Mouse (Mus musculus) testis, postnatal 14 days (tissue): ENCODE results near the gene Gab2.

ENCODE experiments used
- DNase-seq: peaks from one replicate; pipeline ENCODE4 v3.0.0; 2021; ENCODE audit warnings: low spot score

The Gab2 gene

GRCm38 (mm10) chr7:97346111-97346821 lies 264.9 kb downstream of the Gab2 start:
- no peak for DNase-seq

DNA sequence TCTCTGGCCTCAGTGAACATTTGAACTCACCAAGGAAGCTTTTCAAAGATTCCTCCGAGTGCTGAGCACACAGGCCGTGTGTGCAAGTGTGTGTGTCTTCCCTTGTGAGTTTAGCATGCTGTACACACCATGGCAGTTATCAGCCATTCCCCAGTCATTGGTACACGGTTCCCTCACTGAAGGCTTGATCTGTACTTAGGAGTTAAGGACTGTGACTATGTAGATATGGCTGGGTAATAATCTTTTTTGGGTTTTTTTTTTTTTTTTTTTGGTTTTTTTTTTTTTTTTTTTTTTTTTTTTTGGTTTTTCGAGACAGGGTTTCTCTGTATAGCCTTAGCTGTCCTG lies 265.4 kb downstream of the Gab2 start:
- no peak for DNase-seq

GRCm38 (mm10) chr7:97347464-97347863 lies 266.1 kb downstream of the Gab2 start:
- no peak for DNase-seq

DNA sequence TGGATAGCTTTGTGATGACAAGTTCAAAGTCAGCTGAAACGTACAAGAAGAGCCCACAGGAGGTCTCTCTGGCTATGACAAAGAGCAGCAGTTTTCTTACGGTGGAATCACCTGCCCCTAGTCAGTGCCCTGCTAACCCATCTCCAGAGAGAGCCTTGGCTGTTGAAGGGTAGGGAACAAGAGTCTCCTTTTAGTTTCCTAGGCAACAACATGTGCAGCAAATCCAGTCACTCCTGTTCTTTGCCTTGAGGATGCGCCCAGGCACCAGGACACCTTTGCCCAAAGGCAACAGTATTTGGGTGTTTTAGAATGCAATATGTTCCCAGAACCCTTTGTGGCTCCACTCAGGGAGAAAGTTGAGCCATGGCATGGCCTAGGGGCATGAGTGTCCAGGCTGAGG lies 266.9 kb downstream of the Gab2 start:
- DNase-seq, result no peak

- DNase-seq, result no peak
Observed at GRCm38 (mm10) chr7:97348836-97349235, 267.4 kb downstream of the Gab2 start.

DNA sequence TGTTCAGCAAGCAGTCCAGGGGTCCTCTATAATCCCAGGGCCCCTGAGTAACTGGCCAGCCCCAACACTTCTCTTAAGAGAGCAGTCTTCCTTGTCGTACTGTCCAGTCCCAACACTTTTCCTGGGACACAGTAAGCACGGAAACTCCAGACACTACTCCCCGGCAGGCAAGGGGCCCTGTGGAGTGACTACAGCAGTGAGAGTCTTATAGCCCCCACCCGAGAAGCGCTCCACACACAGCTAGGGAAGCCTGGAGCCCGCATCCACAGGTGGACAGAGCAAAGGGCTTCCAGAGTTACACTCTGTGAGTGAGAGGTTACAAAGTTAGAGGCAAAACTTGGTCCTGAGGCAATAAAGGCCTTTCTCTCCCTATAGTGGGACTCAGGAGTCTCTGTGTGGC lies 268.1 kb downstream of the Gab2 start:
- no peak for DNase-seq

- no peak for DNase-seq
Observed at GRCm38 (mm10) chr7:97350891-97351290, 269.5 kb downstream of the Gab2 start.

DNA sequence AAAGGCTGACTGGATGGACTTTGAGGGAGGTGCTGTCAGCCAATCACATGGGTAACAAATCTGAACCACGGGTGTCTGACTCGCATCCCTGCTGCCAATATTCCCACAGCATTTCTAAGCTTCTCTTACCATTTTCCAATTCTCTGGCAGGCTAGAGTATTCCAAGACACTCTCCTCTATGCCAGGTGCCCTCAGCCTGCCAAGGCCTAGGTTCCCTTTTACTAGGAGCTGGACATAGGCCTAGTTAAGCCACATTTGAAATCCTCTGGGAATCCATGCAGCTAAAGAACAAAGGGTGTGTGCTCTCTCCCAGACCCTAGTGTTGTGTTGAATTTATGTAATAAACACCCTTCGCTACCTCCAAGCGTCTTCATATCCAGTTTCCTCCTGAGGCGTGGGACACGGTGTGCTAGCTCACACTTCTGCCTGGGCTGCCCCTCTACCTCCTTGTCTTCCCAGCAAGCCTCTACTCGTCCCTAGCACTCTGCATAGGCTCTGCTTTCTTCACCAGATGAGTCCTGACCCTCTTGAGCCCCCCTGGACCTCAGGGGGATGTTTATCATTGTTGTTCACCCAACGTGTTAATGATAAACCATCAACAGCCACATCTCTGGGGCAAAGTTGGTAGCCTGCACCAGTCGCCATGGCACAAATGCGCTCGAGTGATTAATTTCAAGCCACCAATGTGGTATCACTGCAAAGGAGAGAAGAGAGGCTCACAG lies 270.6 kb downstream of the Gab2 start:
- no peak for DNase-seq

GRCm38 (mm10) chr7:97353356-97353755 lies 272.0 kb downstream of the Gab2 start:
- no peak for DNase-seq

DNA sequence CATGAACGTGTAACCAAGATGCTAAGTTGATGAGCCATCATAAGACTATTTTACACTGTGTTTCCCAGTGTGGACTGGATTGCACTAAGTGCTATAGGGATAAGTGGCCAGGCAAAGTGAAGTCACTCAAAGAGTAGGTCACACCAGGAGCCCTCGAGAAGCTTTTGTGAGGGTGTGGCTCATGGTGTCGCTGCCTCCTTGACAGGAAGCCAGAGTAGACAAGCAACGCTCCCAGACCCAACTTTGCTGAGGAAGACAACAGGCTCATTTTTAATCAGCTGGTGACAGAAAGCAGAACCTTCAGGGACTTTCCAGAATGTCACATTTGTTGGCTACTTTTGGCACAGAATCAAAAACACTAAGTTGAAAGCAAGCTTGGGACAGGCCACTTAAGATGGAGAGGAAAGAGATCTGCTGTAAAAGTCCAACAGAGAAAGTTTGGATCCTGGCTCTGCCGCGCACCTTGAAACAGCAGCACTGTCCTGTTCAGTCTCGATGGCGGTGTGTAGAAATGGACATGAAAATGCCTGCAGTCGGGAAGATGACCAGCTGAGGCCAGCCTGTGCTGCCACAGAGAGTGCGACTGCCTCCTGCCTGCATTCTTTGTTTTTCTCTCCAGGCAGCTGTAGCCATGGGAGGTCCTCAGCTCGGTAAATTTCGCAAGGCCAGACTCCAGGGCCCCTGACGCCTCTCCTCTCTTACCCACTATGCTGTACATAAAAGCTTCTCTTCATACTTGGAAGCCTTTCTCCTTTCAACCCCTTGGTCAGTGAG lies 273.9 kb downstream of the Gab2 start:
- DNase-seq, result no peak

GRCm38 (mm10) chr7:97356253-97356652 lies 274.9 kb downstream of the Gab2 start:
- no peak for DNase-seq

- DNase-seq, result no peak
Observed at GRCm38 (mm10) chr7:97356875-97357276, 275.5 kb downstream of the Gab2 start.

GRCm38 (mm10) chr7:97357840-97358239 lies 276.5 kb downstream of the Gab2 start:
- no peak for DNase-seq

DNA sequence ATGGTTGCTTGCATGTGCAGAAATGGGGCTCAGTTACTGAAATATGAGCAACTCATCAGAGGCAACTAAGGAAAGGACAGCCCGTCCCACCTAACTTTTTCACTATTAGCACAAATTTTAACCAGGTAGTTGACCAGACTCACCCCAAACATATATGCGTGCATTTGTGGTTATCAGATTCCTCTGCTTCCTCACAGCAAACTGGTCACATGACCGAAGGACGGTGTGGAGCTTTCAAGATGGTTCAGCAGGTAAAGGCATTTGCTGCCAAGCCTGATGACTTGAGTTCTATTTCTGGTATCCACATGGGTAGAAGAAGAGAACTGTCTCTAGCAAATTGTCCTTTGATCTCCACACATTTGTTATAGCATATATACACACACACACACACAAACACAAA lies 277.0 kb downstream of the Gab2 start:
- no peak for DNase-seq
